Mouse (Mus musculus) kidney, adult 2 months (tissue): ENCODE measurements around the gene Lin7a. TPM values are rescaled to one million over a fixed set of nuclear protein-coding genes. Genes with fewer than 3 reads are reported as not detected.
A peak's percentile ranks its signal among the peaks of the same experiment; 100 is the strongest.

Experiments used
- DNase-seq: peaks from one replicate; pipeline ENCODE4 v3.0.0; 2021
- H3K27ac ChIP-seq: fragments of 200-500 bp; 2 replicates; pipeline ENCODE4 v1.5.1; 2012; ENCODE audit warnings: low read depth, low read length, control low read depth, inconsistent platforms; ENCODE audit not compliant: insufficient read depth
- H3K27me3 ChIP-seq: fragments of 200-500 bp; replicated peaks from 2 replicates; pipeline ENCODE4 v1.6.1; 2012; ENCODE audit warnings: mild to moderate bottlenecking, moderate library complexity, low read length, inconsistent platforms; ENCODE audit not compliant: control insufficient read depth, insufficient read depth
- H3K36me3 ChIP-seq: fragments of 200-500 bp; 2 replicates; pipeline ENCODE4 v1.6.1; 2012; ENCODE audit warnings: mild to moderate bottlenecking, moderate library complexity, low read length, inconsistent platforms; ENCODE audit not compliant: control insufficient read depth, insufficient read depth
- H3K4me1 ChIP-seq: fragments of 200-500 bp; 2 replicates; pipeline ENCODE4 v1.6.1; 2011; ENCODE audit warnings: low read length; ENCODE audit not compliant: control insufficient read depth, insufficient read depth
- H3K4me3 ChIP-seq: fragments of 200-500 bp; 2 replicates; pipeline ENCODE4 v1.5.1; 2011; ENCODE audit warnings: mild to moderate bottlenecking, low read depth, low read length, control low read depth; ENCODE audit not compliant: insufficient read depth
- CTCF ChIP-seq: fragments of 200-500 bp; conservative IDR thresholded peaks from 2 replicates; pipeline ENCODE4 v1.5.1; 2011; ENCODE audit warnings: low read depth, mild to moderate bottlenecking, control low read depth, low read length, moderate library complexity, mixed read lengths; ENCODE audit not compliant: insufficient read depth, insufficient read length
- POLR2A ChIP-seq: fragments of 200-500 bp; IDR thresholded peaks from one replicate; pipeline ENCODE4 v1.6.1; 2011; ENCODE audit warnings: low read depth, low read length, control low read depth
- WGBS: fragments of 180-500 bp; shearing (Covaris S2); methylation state at CpG from one replicate; pipeline ENCODE4 v1.1.7; 2018; 5-methylcytosine and 5-hydroxymethylcytosine counted together
- polyA plus RNA-seq: library from polyadenylated mRNA; depleted of rRNA; stranded (reverse); fragments of >200 nt; gene quantifications from 2 replicates; pipeline ENCODE4 v1.2.3, GENCODE M21; 2012

Lin7a gene
- polyA plus RNA-seq, 1 experiment, result 1.6 TPM

GRCm38 (mm10) chr10:107273848-107274247, 2.4 kb downstream of the Lin7a start:
- Histone ChIP-seq H3K36me3 (no peaks in the 10 kb centered on the region), H3K27ac (no peak overlapping the region), H3K4me1 (no peaks in the 10 kb centered on the region), H3K4me3 (no peak overlapping the region), H3K27me3 (no peaks in the 10 kb centered on the region)
- WGBS, result 57% methylated on average over 6 of the region's 6 CpGs
- peak; percentile 13 for DNase-seq
- TF ChIP-seq CTCF (peak; percentile 29; the same call in 1 of the 2 replicates), POLR2A (no peak)

GRCm38 (mm10) chr10:107274785-107275184, 3.3 kb downstream of the Lin7a start:
- no peaks in the 10 kb centered on the region for H3K4me1 ChIP-seq
- TF ChIP-seq POLR2A, result no peak
- peak; percentile 43 for TF ChIP-seq CTCF

GRCm38 (mm10) chr10:107276647-107277046, 5.2 kb downstream of the Lin7a start:
- no peaks in the 10 kb centered on the region for H3K27me3 ChIP-seq
- H3K36me3 ChIP-seq, result no peaks in the 10 kb centered on the region
- TF ChIP-seq CTCF (no peak), POLR2A (no peak)
- no peaks in the 10 kb centered on the region for H3K4me1 ChIP-seq
- WGBS, result 93% methylated on average over 2 of the region's 2 CpGs
- no peak overlapping the region for H3K27ac ChIP-seq
- DNase-seq, result no peak
- H3K4me3 ChIP-seq, result no peak overlapping the region

More at GRCm38 (mm10) chr10:107274785-107275184, 3.3 kb downstream of the Lin7a start:
- no peak overlapping the region for H3K4me3 ChIP-seq
- no peak overlapping the region for H3K27ac ChIP-seq
- H3K27me3 ChIP-seq, result no peaks in the 10 kb centered on the region
- 64% methylated on average over 3 of the region's 3 CpGs for WGBS
- H3K36me3 ChIP-seq, result no peaks in the 10 kb centered on the region
- peak; percentile 27 for DNase-seq

- no peak overlapping the region for H3K4me3 ChIP-seq
- TF ChIP-seq CTCF (no peak), POLR2A (no peak)
- 61% methylated on average over 7 of the region's 7 CpGs for WGBS
- H3K27ac ChIP-seq, result no peak overlapping the region
- H3K27me3 ChIP-seq, result no peaks in the 10 kb centered on the region
- no peak for DNase-seq
- H3K36me3 ChIP-seq, result no peaks in the 10 kb centered on the region
- H3K4me1 ChIP-seq, result no peaks in the 10 kb centered on the region
Observed at GRCm38 (mm10) chr10:107293934-107294664, 22.6 kb downstream of the Lin7a start.

GRCm38 (mm10) chr10:107300587-107301248, 29.2 kb downstream of the Lin7a start:
- WGBS, result 63% methylated on average over 2 of the region's 2 CpGs
- no peak for DNase-seq
- H3K4me3 ChIP-seq, result no peak overlapping the region
- TF ChIP-seq CTCF (no peak), POLR2A (no peak)
- H3K27me3 ChIP-seq, result no peaks in the 10 kb centered on the region
- no peak overlapping the region for H3K27ac ChIP-seq
- no peaks in the 10 kb centered on the region for H3K36me3 ChIP-seq
- no peaks in the 10 kb centered on the region for H3K4me1 ChIP-seq

- Histone ChIP-seq H3K4me3 (no peak overlapping the region), H3K36me3 (no peaks in the 10 kb centered on the region), H3K27ac (no peak overlapping the region), H3K4me1 (no peaks in the 10 kb centered on the region), H3K27me3 (no peaks in the 10 kb centered on the region)
- WGBS, result 82% methylated on average over 5 of the region's 5 CpGs
- TF ChIP-seq CTCF (no peak), POLR2A (no peak)
- DNase-seq, result no peak
Observed at GRCm38 (mm10) chr10:107310964-107311490, 39.5 kb downstream of the Lin7a start.

- no peak for TF ChIP-seq POLR2A
- TF ChIP-seq CTCF, result no peak
- DNase-seq, result peak; percentile 33
- 63% methylated on average over 4 of the region's 4 CpGs for WGBS
- H3K27me3 ChIP-seq, result no peaks in the 10 kb centered on the region
- H3K27ac ChIP-seq, result no peak overlapping the region
- no peaks in the 10 kb centered on the region for H3K36me3 ChIP-seq
- H3K4me1 ChIP-seq, result peaks cover 4% of the 10 kb centered on the region; the same call in 1 of the 2 replicates
- no peak overlapping the region for H3K4me3 ChIP-seq
Observed at GRCm38 (mm10) chr10:107312609-107313008, 41.1 kb downstream of the Lin7a start.
